Comparison of ENCODE assay signal across 8 mouse cellular contexts in genomic region chr19:5456241-5456921, GRCm38 (mm10). TPM values are rescaled to one million over a fixed set of nuclear protein-coding genes. Genes with fewer than 3 reads are reported as not detected.
DNase-seq lines count a peak whose midpoint lies in the region; ATAC-seq lines count a peak whose summit lies in the region.

No protein-coding gene starts in this region.

- H3K9ac ChIP-seq in embryonic facial prominence, embryonic 15.5 days: peak overlapping the region; percentile 74
- H3K9ac ChIP-seq in hindbrain, embryonic 11.5 days (ENCODE audit: low read depth, low read length): peak overlapping the region; percentile 85
- H3K9ac ChIP-seq in liver, embryonic 11.5 days (ENCODE audit: low read depth, low read length): peak overlapping the region; percentile 86
- peak overlapping the region; percentile 82 for H3K9ac ChIP-seq in neural tube, embryonic 11.5 days (ENCODE audit: low read length)

- DNase-seq in adrenal gland, postnatal 10 days: peak; percentile 42
- no peak for DNase-seq in adrenal gland, postnatal 4 days (ENCODE audit: low spot score in 2 of 2)
- no peak for DNase-seq in hindbrain, embryonic 11.5 days (ENCODE audit: low spot score)
- DNase-seq in liver, embryonic 11.5 days (ENCODE audit: low spot score): no peak
- no peak for DNase-seq in neural tube, embryonic 11.5 days (ENCODE audit: low spot score)
- DNase-seq in gastrocnemius, postnatal 25 days: no peak
- DNase-seq in frontal cortex, postnatal 14 days (ENCODE audit: low spot score in 2 of 2): no peak

- peak overlapping the region; percentile 99 for H3K4me2 ChIP-seq in embryonic facial prominence, embryonic 15.5 days (replicated peaks)
- H3K4me2 ChIP-seq in hindbrain, embryonic 11.5 days (replicated peaks; ENCODE audit: low read depth, low read length): peak overlapping the region; percentile 99
- H3K4me2 ChIP-seq in liver, embryonic 11.5 days: peak overlapping the region; percentile 90
- H3K4me2 ChIP-seq in neural tube, embryonic 11.5 days (ENCODE audit: low read depth): peak overlapping the region; percentile 100

- peak overlapping the region; percentile 77 for H3K4me3 ChIP-seq in embryonic facial prominence, embryonic 15.5 days (replicated peaks)
- H3K4me3 ChIP-seq in hindbrain, embryonic 11.5 days (ENCODE audit: low read depth, low read length): peak overlapping the region; percentile 73
- H3K4me3 ChIP-seq in liver, embryonic 11.5 days (ENCODE audit: low read depth, low read length): peak overlapping the region; percentile 87
- peak overlapping the region; percentile 76 for H3K4me3 ChIP-seq in neural tube, embryonic 11.5 days (ENCODE audit: low read depth, low read length)

- peaks cover 4% of the 10 kb centered on the region; the same call in 1 of the 2 replicates for H3K27me3 ChIP-seq in embryonic facial prominence, embryonic 15.5 days
- no peaks in the 10 kb centered on the region; the same call in 1 of the 2 replicates for H3K27me3 ChIP-seq in hindbrain, embryonic 11.5 days (ENCODE audit: control insufficient read depth, insufficient read depth, low read length)
- H3K27me3 ChIP-seq in liver, embryonic 11.5 days (replicated peaks; ENCODE audit: control insufficient read depth, insufficient read depth, low read length): no peaks in the 10 kb centered on the region
- 0 out of 2 replicates have a peak, but pooled peaks cover 3% of the 10 kb centered on the region for H3K27me3 ChIP-seq in neural tube, embryonic 11.5 days (ENCODE audit: control insufficient read depth, insufficient read depth, low read length)

- WGBS in embryonic facial prominence, embryonic 15.5 days: 3% methylated on average over 26 of the region's 26 CpGs
- 7% methylated on average over 26 of the region's 26 CpGs for WGBS in hindbrain, embryonic 11.5 days
- 4% methylated on average over 26 of the region's 26 CpGs for WGBS in liver, embryonic 11.5 days
- WGBS in neural tube, embryonic 11.5 days: 2% methylated on average over 26 of the region's 26 CpGs

- no peak for ATAC-seq in embryonic facial prominence, embryonic 15.5 days (ENCODE audit: insufficient number of reproducible peaks, low FRiP score, low TSS enrichment, low read depth)
- ATAC-seq in hindbrain, embryonic 11.5 days (ENCODE audit: low FRiP score): peak; percentile 5; the same call in 1 of the 2 replicates
- no peak for ATAC-seq in liver, embryonic 11.5 days (replicated peaks; ENCODE audit: low FRiP score)
- no peak for ATAC-seq in neural tube, embryonic 11.5 days (ENCODE audit: insufficient read depth, low FRiP score, low TSS enrichment)

- peaks cover 46% of the 10 kb centered on the region for H3K4me1 ChIP-seq in embryonic facial prominence, embryonic 15.5 days
- H3K4me1 ChIP-seq in hindbrain, embryonic 11.5 days (replicated peaks; ENCODE audit: control insufficient read depth, insufficient read depth, low read length): peaks cover 13% of the 10 kb centered on the region
- H3K4me1 ChIP-seq in liver, embryonic 11.5 days (replicated peaks; ENCODE audit: control insufficient read depth, insufficient read depth, low read length): peaks cover 31% of the 10 kb centered on the region
- peaks cover 19% of the 10 kb centered on the region for H3K4me1 ChIP-seq in neural tube, embryonic 11.5 days (ENCODE audit: control insufficient read depth, insufficient read depth, low read length)

- peak overlapping the region; percentile 92 for H3K27ac ChIP-seq in embryonic facial prominence, embryonic 15.5 days (replicated peaks)
- peak overlapping the region; percentile 89 for H3K27ac ChIP-seq in hindbrain, embryonic 11.5 days (ENCODE audit: low read depth, low read length)
- peak overlapping the region; percentile 78 for H3K27ac ChIP-seq in liver, embryonic 11.5 days (ENCODE audit: low read depth, low read length)
- peak overlapping the region; percentile 87 for H3K27ac ChIP-seq in neural tube, embryonic 11.5 days (ENCODE audit: low read depth, low read length)

- no peaks in the 10 kb centered on the region for H3K9me3 ChIP-seq in embryonic facial prominence, embryonic 15.5 days (replicated peaks)
- H3K9me3 ChIP-seq in hindbrain, embryonic 11.5 days (ENCODE audit: control insufficient read depth, low read length): no peaks in the 10 kb centered on the region
- H3K9me3 ChIP-seq in liver, embryonic 11.5 days (ENCODE audit: control insufficient read depth, low read length): no peaks in the 10 kb centered on the region
- H3K9me3 ChIP-seq in neural tube, embryonic 11.5 days (ENCODE audit: control insufficient read depth, low read length): no peaks in the 10 kb centered on the region

- H3K36me3 ChIP-seq in embryonic facial prominence, embryonic 15.5 days: peaks cover 10% of the 10 kb centered on the region
- H3K36me3 ChIP-seq in hindbrain, embryonic 11.5 days (ENCODE audit: control insufficient read depth, insufficient read depth, low read length): no peaks in the 10 kb centered on the region
- 0 out of 2 replicates have a peak, but pooled peaks cover 2% of the 10 kb centered on the region for H3K36me3 ChIP-seq in liver, embryonic 11.5 days (ENCODE audit: control insufficient read depth, insufficient read depth, low read length)
- no peaks in the 10 kb centered on the region for H3K36me3 ChIP-seq in neural tube, embryonic 11.5 days (ENCODE audit: control insufficient read depth, insufficient read depth, low read length)

RNA-seq across cellular contexts. Expression of gene Ccdc85b, which starts 1.3 kb away (rescaled TPM):
- 10 to 100 TPM in 1 of 2 experiments, 1 to 10 TPM in 1; 9.4 to 11.5 TPM for total RNA-seq in adrenal gland, postnatal 10 days (2021)
- total RNA-seq in adrenal gland, postnatal 4 days (2021): 10 to 100 TPM; 10.4 to 10.6 TPM
- 8.0 and 8.9 TPM in 2 replicates for polyA plus RNA-seq in embryonic facial prominence, embryonic 15.5 days (2015; fragmentation: Nextera tagmentation; extraction: Ambion mirVana)
- polyA plus RNA-seq in hindbrain, embryonic 11.5 days (2014; fragmentation: Nextera tagmentation; extraction: Ambion mirVana): 6.6 and 6.9 TPM in 2 replicates
- 5.8 and 6.3 TPM in 2 replicates for polyA plus RNA-seq in liver, embryonic 11.5 days (2014; fragmentation: Nextera tagmentation; extraction: Ambion mirVana)
- polyA plus RNA-seq in neural tube, embryonic 11.5 days (2014; fragmentation: Nextera tagmentation; extraction: Ambion mirVana): 7.9 and 8.3 TPM in 2 replicates
- total RNA-seq in gastrocnemius, postnatal 25 days (2021): 1 to 10 TPM; 4.5 to 6.6 TPM

RNA-seq across cellular contexts. Expression of gene Fibp, which starts 4.0 kb away (rescaled TPM):
- 10 to 100 TPM; 74.9 to 99.3 TPM for total RNA-seq in adrenal gland, postnatal 10 days (2021)
- total RNA-seq in adrenal gland, postnatal 4 days (2021): 100 to 1,000 TPM; 134 to 137 TPM
- 114 and 125 TPM in 2 replicates for polyA plus RNA-seq in embryonic facial prominence, embryonic 15.5 days (2015; fragmentation: Nextera tagmentation; extraction: Ambion mirVana)
- polyA plus RNA-seq in hindbrain, embryonic 11.5 days (2014; fragmentation: Nextera tagmentation; extraction: Ambion mirVana): 103 and 119 TPM in 2 replicates
- polyA plus RNA-seq in liver, embryonic 11.5 days (2014; fragmentation: Nextera tagmentation; extraction: Ambion mirVana): 60.9 and 66.7 TPM in 2 replicates
- polyA plus RNA-seq in neural tube, embryonic 11.5 days (2014; fragmentation: Nextera tagmentation; extraction: Ambion mirVana): 110 and 119 TPM in 2 replicates
- total RNA-seq in gastrocnemius, postnatal 25 days (2021): 10 to 100 TPM; 36.9 to 38.4 TPM

RNA-seq across cellular contexts. Expression of gene Fosl1, which starts 9.0 kb away (rescaled TPM):
- under 1 TPM in 1 of 2 experiments, not detected in 1; 0.18 TPM for total RNA-seq in adrenal gland, postnatal 10 days (2021)
- total RNA-seq in adrenal gland, postnatal 4 days (2021): under 1 TPM in 1 of 2 experiments, not detected in 1; 0.20 TPM
- not detected in 2 replicates for polyA plus RNA-seq in embryonic facial prominence, embryonic 15.5 days (2015; fragmentation: Nextera tagmentation; extraction: Ambion mirVana)
- polyA plus RNA-seq in hindbrain, embryonic 11.5 days (2014; fragmentation: Nextera tagmentation; extraction: Ambion mirVana): 0.13 TPM in 1 of 2 replicates, not detected in the other
- 0.52 and 0.59 TPM in 2 replicates for polyA plus RNA-seq in liver, embryonic 11.5 days (2014; fragmentation: Nextera tagmentation; extraction: Ambion mirVana)
- not detected in 2 replicates for polyA plus RNA-seq in neural tube, embryonic 11.5 days (2014; fragmentation: Nextera tagmentation; extraction: Ambion mirVana)
- not detected for total RNA-seq in gastrocnemius, postnatal 25 days (2021)

RNA-seq across cellular contexts. Expression of gene Ctsw, which starts 11.9 kb away (rescaled TPM):
- total RNA-seq in adrenal gland, postnatal 10 days (2021): 1 to 10 TPM; 1.4 to 1.8 TPM
- total RNA-seq in adrenal gland, postnatal 4 days (2021): 1 to 10 TPM in 1 of 2 experiments, under 1 TPM in 1; 0.67 to 1.3 TPM
- 1.4 and 2.8 TPM in 2 replicates for polyA plus RNA-seq in embryonic facial prominence, embryonic 15.5 days (2015; fragmentation: Nextera tagmentation; extraction: Ambion mirVana)
- polyA plus RNA-seq in hindbrain, embryonic 11.5 days (2014; fragmentation: Nextera tagmentation; extraction: Ambion mirVana): 3.0 and 4.7 TPM in 2 replicates
- 0.39 and 0.52 TPM in 2 replicates for polyA plus RNA-seq in liver, embryonic 11.5 days (2014; fragmentation: Nextera tagmentation; extraction: Ambion mirVana)
- 1.7 and 3.6 TPM in 2 replicates for polyA plus RNA-seq in neural tube, embryonic 11.5 days (2014; fragmentation: Nextera tagmentation; extraction: Ambion mirVana)
- total RNA-seq in gastrocnemius, postnatal 25 days (2021): not detected

RNA-seq across cellular contexts. Expression of gene Efemp2, which starts 17.4 kb away (rescaled TPM):
- total RNA-seq in adrenal gland, postnatal 10 days (2021): 10 to 100 TPM; 48.8 to 50.9 TPM
- total RNA-seq in adrenal gland, postnatal 4 days (2021): 10 to 100 TPM; 80.0 to 88.0 TPM
- polyA plus RNA-seq in embryonic facial prominence, embryonic 15.5 days (2015; fragmentation: Nextera tagmentation; extraction: Ambion mirVana): 219 and 226 TPM in 2 replicates
- polyA plus RNA-seq in hindbrain, embryonic 11.5 days (2014; fragmentation: Nextera tagmentation; extraction: Ambion mirVana): 51.2 and 55.7 TPM in 2 replicates
- polyA plus RNA-seq in liver, embryonic 11.5 days (2014; fragmentation: Nextera tagmentation; extraction: Ambion mirVana): 47.8 and 55.3 TPM in 2 replicates
- 55.5 and 55.6 TPM in 2 replicates for polyA plus RNA-seq in neural tube, embryonic 11.5 days (2014; fragmentation: Nextera tagmentation; extraction: Ambion mirVana)
- total RNA-seq in gastrocnemius, postnatal 25 days (2021): 10 to 100 TPM in 1 of 2 experiments, 1 to 10 TPM in 1; 7.8 to 12.2 TPM
